Mouse (Mus musculus): Measurements from ENCODE around the gene Wnt7b. TPM values are rescaled to one million over a fixed set of nuclear protein-coding genes. Genes with fewer than 3 reads are reported as not detected.

Wnt7b gene
- total RNA-seq, 2 experiments from 2014 or later, result 43.3 to 53.8 TPM

DNA sequence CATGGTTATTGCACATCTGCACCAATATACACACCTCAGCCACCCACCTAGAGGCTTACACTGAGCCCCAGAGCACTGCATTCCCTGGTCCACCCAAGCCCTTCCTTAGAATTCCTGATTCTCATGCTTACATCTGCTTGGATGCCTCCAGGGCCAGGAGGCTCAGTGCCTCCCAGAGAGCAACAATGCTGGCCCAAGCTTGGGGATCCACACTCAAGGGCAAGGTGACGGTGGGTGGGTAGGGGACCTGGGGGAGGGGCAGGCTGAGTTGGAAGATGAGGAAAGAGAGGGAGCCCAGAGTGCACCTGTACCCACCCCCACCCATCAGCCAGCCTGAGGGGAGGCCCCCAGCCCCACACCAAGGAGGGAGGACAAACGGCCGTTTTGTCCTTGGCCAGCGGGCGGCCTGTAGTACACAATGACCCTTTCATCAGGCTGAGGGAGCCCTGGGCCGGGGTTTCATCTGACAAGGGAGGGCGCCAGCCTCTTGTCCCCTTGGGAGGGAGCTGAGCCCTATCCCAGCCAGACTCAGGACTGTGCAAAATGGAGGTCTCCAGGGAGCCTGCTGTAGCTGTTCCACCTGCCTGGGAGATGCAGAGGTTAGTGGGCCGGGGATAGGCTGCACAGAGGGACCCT, 9.5 kb downstream of the Wnt7b start:
- no peak for DNase-seq (ENCODE audit: low spot score in 2 of 2)

GRCm38 (mm10) chr15:85569995-85570734, 12.1 kb downstream of the Wnt7b start:
- DNase-seq (ENCODE audit: low spot score in 2 of 2), result no peak

DNA sequence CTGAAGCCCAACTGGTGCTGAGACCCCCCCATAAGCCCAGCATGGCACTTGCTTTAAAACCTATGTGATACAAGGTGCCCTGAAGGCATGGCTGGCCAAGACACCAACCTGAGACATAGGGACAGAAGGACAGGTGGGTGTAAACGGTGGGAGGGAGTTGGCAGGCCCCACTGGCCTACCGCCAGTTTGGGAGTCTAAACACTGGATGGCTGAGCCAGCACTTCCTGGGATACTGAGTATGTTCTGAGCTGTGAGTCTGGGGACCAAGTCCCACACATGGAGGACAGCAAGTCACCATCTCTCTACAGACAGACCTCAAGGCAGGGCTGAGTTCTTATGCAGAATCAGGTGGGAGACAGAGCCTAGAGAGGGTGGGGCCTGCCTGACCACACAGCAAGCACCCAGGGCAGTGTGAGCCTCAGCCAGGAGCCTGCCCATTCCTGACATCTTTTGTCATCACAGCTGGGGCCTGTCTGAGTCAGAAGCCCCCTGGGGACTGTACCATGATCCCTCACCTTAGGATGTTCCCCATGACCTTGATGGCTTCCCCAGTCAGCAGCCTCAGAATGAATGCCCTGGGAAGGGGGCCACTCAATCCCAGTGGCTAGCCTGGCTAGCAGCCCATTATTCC, 13.0 kb downstream of the Wnt7b start:
- peak; percentile 46 to 66 for DNase-seq (ENCODE audit: low spot score in 2 of 2)

- DNase-seq (ENCODE audit: low spot score in 2 of 2), result no peak
Measured at GRCm38 (mm10) chr15:85568402-85568801, 13.9 kb downstream of the Wnt7b start.

- no peak for DNase-seq (ENCODE audit: low spot score in 2 of 2)
Measured at GRCm38 (mm10) chr15:85564966-85565365, 17.3 kb downstream of the Wnt7b start.

- no peak for DNase-seq (ENCODE audit: low spot score in 2 of 2)
Measured at GRCm38 (mm10) chr15:85564034-85564769, 18.1 kb downstream of the Wnt7b start.

GRCm38 (mm10) chr15:85561953-85562352, 20.3 kb downstream of the Wnt7b start:
- no peak for DNase-seq (ENCODE audit: low spot score in 2 of 2)

- DNase-seq (ENCODE audit: low spot score in 2 of 2), result no peak
Measured at GRCm38 (mm10) chr15:85560830-85561229, 21.4 kb downstream of the Wnt7b start.

- DNase-seq (ENCODE audit: low spot score in 2 of 2), result no peak
Measured at GRCm38 (mm10) chr15:85558840-85559540, 23.3 kb downstream of the Wnt7b start.

GRCm38 (mm10) chr15:85555799-85556198, 26.5 kb downstream of the Wnt7b start:
- DNase-seq (ENCODE audit: low spot score in 2 of 2), result peak in 1 of 2 experiments; percentile 41

GRCm38 (mm10) chr15:85553421-85553820, 28.9 kb downstream of the Wnt7b start:
- no peak for DNase-seq (ENCODE audit: low spot score in 2 of 2)

DNA sequence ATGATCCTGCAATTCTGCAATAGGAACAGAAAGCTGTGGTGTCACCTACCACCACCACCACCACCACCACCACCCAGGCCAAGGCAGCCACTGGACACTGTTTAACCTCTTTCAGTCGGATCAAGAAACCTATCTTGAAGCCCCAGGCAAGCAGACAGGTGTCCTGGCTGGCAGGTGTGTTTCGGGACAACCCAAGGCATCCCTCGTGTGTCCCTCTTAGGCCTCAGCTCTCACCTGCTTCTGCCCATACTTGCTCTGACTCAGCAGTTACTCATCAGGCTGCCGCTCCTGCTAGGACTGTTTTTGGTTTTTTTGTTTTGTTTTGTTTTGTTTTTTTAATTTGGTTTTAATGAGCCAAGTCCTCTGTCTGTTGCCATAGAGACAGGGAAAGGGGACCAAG, 35.8 kb downstream of the Wnt7b start:
- DNase-seq (ENCODE audit: low spot score in 2 of 2), result no peak

GRCm38 (mm10) chr15:85545369-85545768, 36.9 kb downstream of the Wnt7b start:
- no peak for DNase-seq (ENCODE audit: low spot score in 2 of 2)

DNA sequence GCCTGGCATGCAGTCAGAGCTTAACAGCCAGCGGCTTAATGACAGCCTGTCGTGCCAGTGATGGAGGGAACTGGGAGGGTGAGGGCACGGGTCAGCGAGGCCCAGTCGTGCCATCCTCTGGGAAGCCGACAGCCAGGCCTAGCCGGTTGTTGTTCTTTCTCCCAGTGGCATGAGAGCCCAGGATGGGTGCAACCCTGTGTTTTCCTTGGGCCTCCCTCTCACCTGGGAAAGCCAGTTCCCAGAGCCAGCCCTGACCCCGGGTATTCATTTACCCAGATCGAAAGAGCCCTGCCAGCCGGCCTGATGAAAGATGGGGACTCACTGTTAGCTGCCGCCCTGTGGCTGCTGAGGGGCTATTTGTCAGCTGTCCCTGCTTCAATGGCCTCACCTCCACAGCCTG, 44.1 kb downstream of the Wnt7b start:
- DNase-seq (ENCODE audit: low spot score in 2 of 2), result no peak

DNA sequence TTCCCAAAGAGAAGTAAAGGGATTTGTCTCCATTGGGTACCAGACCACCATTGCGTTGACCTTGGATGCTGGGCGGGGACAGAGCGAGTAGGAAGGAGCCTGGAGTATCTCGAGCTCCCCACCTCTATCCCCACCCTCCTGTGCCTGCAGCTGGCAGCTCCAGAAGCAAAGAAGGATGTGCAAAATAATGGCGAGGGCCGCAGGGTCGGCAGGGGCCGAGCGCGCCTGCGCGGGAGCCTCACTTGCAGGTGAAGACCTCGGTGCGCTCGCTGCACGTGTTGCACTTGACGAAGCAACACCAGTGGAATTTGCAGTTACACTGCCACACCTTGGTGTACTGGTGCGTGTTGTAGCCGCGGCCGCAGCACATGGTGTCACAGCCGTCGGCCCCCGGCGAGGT, 45.1 kb downstream of the Wnt7b start:
- DNase-seq (ENCODE audit: low spot score in 2 of 2), result no peak

GRCm38 (mm10) chr15:85534646-85535045, 47.6 kb downstream of the Wnt7b start:
- DNase-seq (ENCODE audit: low spot score in 2 of 2), result no peak

DNA sequence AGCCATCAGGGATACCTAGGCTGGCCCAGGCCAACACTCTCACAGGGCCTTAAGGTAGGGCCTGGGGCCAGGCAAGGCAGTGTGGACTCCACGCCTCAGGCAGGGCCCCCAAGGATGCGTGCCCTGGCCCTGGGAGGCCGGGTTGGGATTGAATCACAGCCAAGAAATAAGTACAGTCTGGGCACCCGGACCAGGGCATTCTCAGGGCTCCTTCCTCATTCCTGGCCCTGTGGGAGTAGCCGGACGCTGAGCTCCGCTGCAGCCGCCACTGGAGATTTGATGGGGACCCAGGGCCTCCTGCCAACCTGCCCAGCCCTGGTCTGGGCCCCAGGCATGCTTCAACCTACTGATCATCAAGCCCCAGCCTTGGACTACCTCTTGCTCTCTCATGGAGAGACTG, 48.1 kb downstream of the Wnt7b start:
- DNase-seq (ENCODE audit: low spot score in 2 of 2), result no peak

- no peak for DNase-seq (ENCODE audit: low spot score in 2 of 2)
Measured at GRCm38 (mm10) chr15:85532063-85532462, 50.2 kb downstream of the Wnt7b start.

GRCm38 (mm10) chr15:85529911-85530310, 52.4 kb downstream of the Wnt7b start:
- no peak for DNase-seq (ENCODE audit: low spot score in 2 of 2)

GRCm38 (mm10) chr15:85524404-85524950, 57.8 kb downstream of the Wnt7b start:
- no peak for DNase-seq (ENCODE audit: low spot score in 2 of 2)

All from layer of hippocampus, adult 18-20 months (tissue).